Mouse (Mus musculus): ENCODE data around the gene Tmco4. TPM values are rescaled to one million over a fixed set of nuclear protein-coding genes. Genes with fewer than 3 reads are reported as not detected.

The Tmco4 gene
- polyA plus RNA-seq, 1 experiment from 2014 or later = 1.3 TPM

Other genes starting within 250 kb of the Tmco4 start
- gene Pla2g2c, start 248.1 kb upstream of the Tmco4 start, polyA plus RNA-seq (2014; fragmentation: Nextera tagmentation; extraction: Ambion mirVana) = 0.48 and 0.68 TPM in 2 replicates
- gene Ubxn10, start 235.7 kb upstream of the Tmco4 start, polyA plus RNA-seq (2014; fragmentation: Nextera tagmentation; extraction: Ambion mirVana) = 2.8 and 4.3 TPM in 2 replicates
- 0.12 TPM in 1 of 2 replicates, not detected in the other for gene Pla2g2f, start 215.3 kb upstream of the Tmco4 start, polyA plus RNA-seq (2014; fragmentation: Nextera tagmentation; extraction: Ambion mirVana)
- gene Pla2g2d, start 197.2 kb upstream of the Tmco4 start, polyA plus RNA-seq (2014; fragmentation: Nextera tagmentation; extraction: Ambion mirVana) = 0.84 and 1.5 TPM in 2 replicates
- gene Pla2g5, start 109.4 kb upstream of the Tmco4 start, polyA plus RNA-seq (2014; fragmentation: Nextera tagmentation; extraction: Ambion mirVana) = 0.39 TPM in 1 of 2 replicates, not detected in the other
- not detected in 2 replicates for gene Gm13030, start 98.9 kb upstream of the Tmco4 start, polyA plus RNA-seq (2014; fragmentation: Nextera tagmentation; extraction: Ambion mirVana)
- gene Pla2g2e, start 94.9 kb upstream of the Tmco4 start, polyA plus RNA-seq (2014; fragmentation: Nextera tagmentation; extraction: Ambion mirVana) = not detected in 2 replicates
- gene Otud3, start 58.9 kb upstream of the Tmco4 start, polyA plus RNA-seq (2014; fragmentation: Nextera tagmentation; extraction: Ambion mirVana) = 3.1 and 3.5 TPM in 2 replicates
- not detected in 2 replicates for gene Rnf186, start 5.8 kb upstream of the Tmco4 start, polyA plus RNA-seq (2014; fragmentation: Nextera tagmentation; extraction: Ambion mirVana)
- not detected in 2 replicates for gene Htr6, start 102.7 kb downstream of the Tmco4 start, polyA plus RNA-seq (2014; fragmentation: Nextera tagmentation; extraction: Ambion mirVana)
- gene Nbl1, start 120.1 kb downstream of the Tmco4 start, polyA plus RNA-seq (2014; fragmentation: Nextera tagmentation; extraction: Ambion mirVana) = 17.2 and 19.6 TPM in 2 replicates
- 399 TPM in 2 replicates for gene Minos1, start 158.2 kb downstream of the Tmco4 start, polyA plus RNA-seq (2014; fragmentation: Nextera tagmentation; extraction: Ambion mirVana)
- 239 and 255 TPM in 2 replicates for gene Capzb, start 220.0 kb downstream of the Tmco4 start, polyA plus RNA-seq (2014; fragmentation: Nextera tagmentation; extraction: Ambion mirVana)

All from hindbrain, embryonic 11.5 days (tissue).